Mouse (Mus musculus) cerebellum, adult 2 months (tissue): ENCODE measurements around the gene Hjurp. TPM values are rescaled to one million over a fixed set of nuclear protein-coding genes. Genes with fewer than 3 reads are reported as not detected.

ENCODE experiments used
- DNase-seq, 2 experiments: peaks; one replicate each; pipeline ENCODE4 v3.0.0; 2021
- H3K27ac ChIP-seq: fragments of 200-500 bp; 2 replicates; pipeline ENCODE4 v1.5.1; 2012; ENCODE audit warnings: low read length, control low read depth, inconsistent platforms; ENCODE audit not compliant: insufficient read depth
- H3K27me3 ChIP-seq: fragments of 200-500 bp; 2 replicates; pipeline ENCODE4 v1.6.1; 2012; ENCODE audit warnings: inconsistent platforms, mild to moderate bottlenecking, low read length, moderate library complexity; ENCODE audit not compliant: control insufficient read depth, insufficient read depth
- H3K4me1 ChIP-seq: fragments of 200-500 bp; 2 replicates; pipeline ENCODE4 v1.6.1; 2011; ENCODE audit warnings: low read length; ENCODE audit not compliant: control insufficient read depth, insufficient read depth
- H3K4me3 ChIP-seq: fragments of 200-500 bp; replicated peaks from 2 replicates; pipeline ENCODE3; 2011; ENCODE audit warnings: mild to moderate bottlenecking, low read depth, low read length, control low read depth; ENCODE audit not compliant: insufficient read depth
- CTCF ChIP-seq: fragments of 200-500 bp; IDR thresholded peaks from 2 replicates; pipeline ENCODE4 v1.5.1; 2011; ENCODE audit warnings: low read depth, mild to moderate bottlenecking, control low read depth, low read length, moderate library complexity, borderline replicate concordance; ENCODE audit not compliant: insufficient read depth
- POLR2A ChIP-seq: fragments of 200-500 bp; IDR thresholded peaks from 2 replicates; pipeline ENCODE4 v1.6.1; 2011; ENCODE audit warnings: low read length, control low read depth, borderline replicate concordance; ENCODE audit not compliant: insufficient read depth
- WGBS: fragments of 180-500 bp; shearing (Covaris S2); methylation state at CpG from one replicate; pipeline ENCODE4 v1.1.7; 2018; 5-methylcytosine and 5-hydroxymethylcytosine counted together
- polyA plus RNA-seq: library from polyadenylated mRNA; depleted of rRNA; stranded (reverse); fragments of >200 nt; gene quantifications from 2 replicates; pipeline ENCODE4 v1.2.3, GENCODE M21; 2012; rRNA removed

Gene Hjurp
- polyA plus RNA-seq, 1 experiment: 79.1 TPM

- TF ChIP-seq CTCF (no peak), POLR2A (no peak)
- no peak overlapping the region for H3K4me3 ChIP-seq
- no peaks in the 10 kb centered on the region; the same call in 1 of the 2 replicates for H3K27me3 ChIP-seq
- WGBS: 68% methylated on average over 10 of the region's 10 CpGs
- no peak for DNase-seq
- no peak overlapping the region for H3K27ac ChIP-seq
- no peaks in the 10 kb centered on the region for H3K4me1 ChIP-seq
Measured at GRCm38 (mm10) chr1:88215466-88216380, 61.7 kb downstream of the Hjurp start.

- Histone ChIP-seq H3K4me1 (no peaks in the 10 kb centered on the region), H3K27ac (no peak overlapping the region), H3K27me3 (no peaks in the 10 kb centered on the region; the same call in 1 of the 2 replicates), H3K4me3 (no peak overlapping the region)
- no peak for DNase-seq
- 77% methylated on average over 2 of the region's 2 CpGs for WGBS
- TF ChIP-seq CTCF (no peak), POLR2A (no peak)
Measured at GRCm38 (mm10) chr1:88214462-88214952, 62.9 kb downstream of the Hjurp start.

GRCm38 (mm10) chr1:88213766-88214461 is 63.5 kb downstream of the Hjurp start:
- no peak for DNase-seq
- no peak; the same call in 1 of the 2 replicates for TF ChIP-seq CTCF
- no peak for TF ChIP-seq POLR2A
- no peak overlapping the region for H3K27ac ChIP-seq
- no peak overlapping the region for H3K4me3 ChIP-seq
- H3K4me1 ChIP-seq: no peaks in the 10 kb centered on the region
- H3K27me3 ChIP-seq: no peaks in the 10 kb centered on the region; the same call in 1 of the 2 replicates
- 65% methylated on average over 2 of the region's 2 CpGs for WGBS

GRCm38 (mm10) chr1:88213061-88213460 is 64.4 kb downstream of the Hjurp start:
- Histone ChIP-seq H3K27ac (no peak overlapping the region), H3K4me1 (no peaks in the 10 kb centered on the region), H3K4me3 (no peak overlapping the region), H3K27me3 (no peaks in the 10 kb centered on the region; the same call in 1 of the 2 replicates)
- no peak for DNase-seq
- WGBS: 73% methylated on average over 1 of the region's 1 CpGs
- TF ChIP-seq POLR2A (no peak), CTCF (no peak)

Other genes with a start within 250 kb of the Hjurp start
- not detected in 2 replicates for gene Ugt1a10, start 222.2 kb downstream of the Hjurp start, polyA plus RNA-seq
- not detected in 2 replicates for gene Ugt1a9, start 206.8 kb downstream of the Hjurp start, polyA plus RNA-seq
- gene Ugt1a8, start 189.8 kb downstream of the Hjurp start, polyA plus RNA-seq: not detected in 2 replicates
- gene Ugt1a7c, start 182.6 kb downstream of the Hjurp start, polyA plus RNA-seq: 0.44 and 0.46 TPM in 2 replicates
- not detected in 2 replicates for gene Ugt1a6b, start 174.4 kb downstream of the Hjurp start, polyA plus RNA-seq
- 0.44 and 0.57 TPM in 2 replicates for gene Ugt1a6a, start 142.8 kb downstream of the Hjurp start, polyA plus RNA-seq
- gene Ugt1a5, start 111.6 kb downstream of the Hjurp start, polyA plus RNA-seq: 0.08 TPM in 1 of 2 replicates, not detected in the other
- gene Ugt1a2, start 77.0 kb downstream of the Hjurp start, polyA plus RNA-seq: not detected in 2 replicates
- gene Dnajb3, start 71.9 kb downstream of the Hjurp start, polyA plus RNA-seq: 2.9 and 3.5 TPM in 2 replicates
- not detected in 2 replicates for gene Ugt1a1, start 65.7 kb downstream of the Hjurp start, polyA plus RNA-seq
- gene Mroh2a, start 50.6 kb downstream of the Hjurp start, polyA plus RNA-seq: 0.25 and 0.43 TPM in 2 replicates
- 0.48 and 0.49 TPM in 2 replicates for gene Trpm8, start within 50 bp of the Hjurp start, polyA plus RNA-seq
- gene Spp2, start 129.3 kb upstream of the Hjurp start, polyA plus RNA-seq: 0.24 and 0.34 TPM in 2 replicates
- gene Glrp1, start 232.4 kb upstream of the Hjurp start, polyA plus RNA-seq: 0.06 and 0.07 TPM in 2 replicates